12 mouse cellular contexts compared by ENCODE assay signal in the genomic region with DNA sequence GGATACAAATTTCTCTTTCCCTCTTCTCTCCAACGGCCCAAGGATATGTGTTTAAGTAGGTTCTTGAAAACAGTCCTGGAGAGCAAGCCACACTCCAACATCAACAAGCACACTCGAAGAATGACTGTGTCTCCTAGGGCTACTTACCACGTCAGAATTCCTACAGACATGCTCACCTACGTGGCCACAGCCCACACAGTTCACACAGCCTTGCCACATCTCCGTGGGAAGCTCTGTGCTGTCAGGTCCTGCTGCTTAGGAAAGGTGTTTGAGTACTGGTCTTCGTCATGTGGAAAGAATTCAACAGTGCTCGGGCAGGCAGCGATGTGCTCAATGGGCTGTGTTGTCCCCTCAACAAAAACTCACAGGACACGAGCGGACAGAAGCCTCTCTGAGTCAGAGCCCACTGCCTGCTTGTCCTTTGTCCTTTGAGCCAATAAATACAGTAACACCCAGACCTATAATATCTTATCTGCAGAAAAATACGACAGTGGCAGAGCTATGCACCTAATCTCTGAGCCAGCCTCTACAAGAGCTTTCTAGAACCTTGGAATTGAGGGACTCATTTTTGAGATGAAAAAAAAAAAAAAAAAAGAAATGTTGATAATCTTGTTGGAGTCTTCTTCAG. TPM values are rescaled to one million over a fixed set of nuclear protein-coding genes. Genes with fewer than 3 reads are reported as not detected.
DNase-seq lines count a peak whose midpoint lies in the region; ATAC-seq and TF ChIP-seq lines count a peak whose summit lies in the region.
"Had no signal": no experiment of that assay in that cellular context is flagged by ENCODE, and none has a peak within 500 bp of the region (broad histone marks: within the 10 kb centered on the region; RNA-seq: fewer than 3 reads in every experiment).

No protein-coding gene starts in this region.

- ATAC-seq in heart, postnatal 0 days (ENCODE audit: insufficient read depth, low read depth), result peak; percentile 24; the same call in 1 of the 2 replicates
- ATAC-seq in Patski, result peak; percentile 48
- peak; percentile 75 for ATAC-seq in intestine, postnatal 0 days
- ATAC-seq: forebrain, postnatal 0 days; hindbrain, embryonic 16.5 days had no signal

- no peak overlapping the region for H3K4me3 ChIP-seq in heart, postnatal 0 days (ENCODE audit: low read depth, low read length)
- no peak overlapping the region for H3K4me3 ChIP-seq in intestine, postnatal 0 days (ENCODE audit: low read depth, low read length)

- no peaks in the 10 kb centered on the region for H3K36me3 ChIP-seq in heart, postnatal 0 days (replicated peaks; ENCODE audit: control insufficient read depth, insufficient read depth, low read length)
- H3K36me3 ChIP-seq in intestine, postnatal 0 days (ENCODE audit: control insufficient read depth, insufficient read depth), result no peaks in the 10 kb centered on the region

- peak overlapping the region; percentile 63 for H3K27ac ChIP-seq in heart, postnatal 0 days (ENCODE audit: low read depth)
- H3K27ac ChIP-seq in intestine, postnatal 0 days (ENCODE audit: low read depth, low read length), result peak overlapping the region; percentile 80

- WGBS in heart, postnatal 0 days, result 18% methylated on average over 11 of the region's 11 CpGs
- 41% methylated on average over 11 of the region's 11 CpGs for WGBS in intestine, postnatal 0 days

- H3K4me2 ChIP-seq in heart, postnatal 0 days (ENCODE audit: low read depth, low read length), result peak overlapping the region; percentile 17; the same call in 1 of the 2 replicates
- H3K4me2 ChIP-seq in intestine, postnatal 0 days (replicated peaks; ENCODE audit: low read depth), result peak overlapping the region; percentile 44

- intact Hi-C loops in heart, postnatal 36 days (cut with DNase I), result no loop called here

- H3K9ac ChIP-seq in heart, postnatal 0 days (replicated peaks; ENCODE audit: low read depth, low read length), result no peak overlapping the region
- H3K9ac ChIP-seq in intestine, postnatal 0 days (ENCODE audit: low read depth, low read length), result no peak overlapping the region
- H3K9ac ChIP-seq: forebrain, postnatal 0 days had no signal

- TF ChIP-seq CTCF in heart, postnatal 0 days (IDR thresholded peaks at IDR 0.05; ENCODE audit: low read depth), result no peak
- no peak for TF ChIP-seq CTCF in Patski (IDR thresholded peaks at IDR 0.05)
- no peak for TF ChIP-seq CTCF in intestine, postnatal 0 days (IDR thresholded peaks at IDR 0.05; ENCODE audit: low read depth)

- POLR2A ChIA-PET in Patski (lab: Charles Lee), result interaction anchor here (0.7 kb wide), 1 partner anchor 27 kb away, joined by 9 read pairs; no protein-coding TSS in a partner anchor

- no peaks in the 10 kb centered on the region for H3K4me1 ChIP-seq in heart, postnatal 0 days (ENCODE audit: control insufficient read depth, insufficient read depth)
- peaks cover 6% of the 10 kb centered on the region; the same call in 1 of the 2 replicates for H3K4me1 ChIP-seq in intestine, postnatal 0 days (replicated peaks; ENCODE audit: control insufficient read depth, insufficient read depth, low read length)

- no peaks in the 10 kb centered on the region for H3K27me3 ChIP-seq in heart, postnatal 0 days (ENCODE audit: control insufficient read depth, insufficient read depth, low read length)
- H3K27me3 ChIP-seq in Patski, result no peaks in the 10 kb centered on the region
- H3K27me3 ChIP-seq in intestine, postnatal 0 days (replicated peaks; ENCODE audit: control insufficient read depth, insufficient read depth, low read length), result no peaks in the 10 kb centered on the region

- TF ChIP-seq EP300 in heart, postnatal 0 days (IDR thresholded peaks at IDR 0.05; ENCODE audit: low read depth), result no peak

- CTCF ChIA-PET in Patski (lab: Charles Lee), result no interaction called here

- DNase-seq in heart, postnatal 0 days (ENCODE audit: low spot score), result no peak
- DNase-seq in heart, postnatal 36 days, result no peak
- DNase-seq in Patski (ENCODE audit: low read depth, low spot score), result no peak
- peak; percentile 53 to 77 for DNase-seq in lung, postnatal 4 days
- no peak for DNase-seq in embryo, embryonic 10.5 days (ENCODE audit: low spot score)
- no peak for DNase-seq in ovary, adult 18-20 months (ENCODE audit: low spot score)
- DNase-seq: adrenal gland, postnatal 25 days; cerebellum, adult 11 months; forebrain, postnatal 0 days; thymus, postnatal 14 days had no signal

- no peaks in the 10 kb centered on the region for H3K9me3 ChIP-seq in heart, postnatal 0 days (replicated peaks; ENCODE audit: control insufficient read depth, low read length)
- no peaks in the 10 kb centered on the region for H3K9me3 ChIP-seq in intestine, postnatal 0 days (ENCODE audit: control insufficient read depth)

- in situ Hi-C loops in Patski (cut with MboI; ENCODE audit: low pct_unique_long_range_greater_than_20kb), result no loop called here

RNA-seq across cellular contexts. Expression of gene Dusp6, which starts 25.7 kb away (rescaled TPM):
- 59.8 and 73.6 TPM in 2 replicates for total RNA-seq in heart, postnatal 0 days (2014; rRNA removed; ENCODE audit: low replicate concordance)
- polyA plus RNA-seq in heart, postnatal 0 days (2015; fragmentation: Nextera tagmentation; extraction: Ambion mirVana), result 23.2 and 25.8 TPM in 2 replicates
- total RNA-seq in heart, postnatal 36 days (2021), result 10 to 100 TPM; 16.2 to 21.7 TPM
- 125 TPM for polyA plus RNA-seq in Patski (2021)
- polyA plus RNA-seq in intestine, postnatal 0 days (2015; fragmentation: Nextera tagmentation; extraction: Ambion mirVana), result 27.9 and 34.6 TPM in 2 replicates

Comparison
In these comparisons a context has a peak if more than half of its experiments do, and no peak if none do; other contexts are left out.
1. ATAC-seq: peak in every context shown above with its lines; median percentile 75 in intestine, postnatal 0 days; 48 in Patski; 24 in heart, postnatal 0 days.
2. DNase-seq: peak in lung, postnatal 4 days (2 of 2); none in heart, postnatal 0 days (single experiment), heart, postnatal 36 days (0 of 2), Patski (single experiment), embryo, embryonic 10.5 days (single experiment) and ovary, adult 18-20 months (single experiment).